Comparison of ENCODE assay signal across 13 mouse cellular contexts in genomic region chr11:55136770-55137547, GRCm38 (mm10). TPM values are rescaled to one million over a fixed set of nuclear protein-coding genes. Genes with fewer than 3 reads are reported as not detected.
DNase-seq lines count a peak whose midpoint lies in the region; ATAC-seq and TF ChIP-seq lines count a peak whose summit lies in the region.
"Had no signal": no experiment of that assay in that cellular context is flagged by ENCODE, and none has a peak within 500 bp of the region (broad histone marks: within the 10 kb centered on the region; RNA-seq: fewer than 3 reads in every experiment).

No protein-coding gene starts in this region.

- H3K4me1 ChIP-seq in midbrain, postnatal 0 days (ENCODE audit: insufficient read depth, low read length): no peaks in the 10 kb centered on the region
- peaks cover 5% of the 10 kb centered on the region; the same call in 1 of the 2 replicates for H3K4me1 ChIP-seq in midbrain, embryonic 10.5 days
- H3K4me1 ChIP-seq in hindbrain, embryonic 12.5 days: no peaks in the 10 kb centered on the region
- H3K4me1 ChIP-seq: embryonic facial prominence, embryonic 12.5 days; midbrain, embryonic 13.5 days had no signal

- peak; percentile 9 for DNase-seq in midbrain, postnatal 0 days (ENCODE audit: low spot score)
- no peak for DNase-seq in midbrain, embryonic 10.5 days (ENCODE audit: low spot score)
- DNase-seq in brain, adult 2 months (ENCODE audit: low read depth, low spot score): peak; percentile 37
- peak; percentile 66 for DNase-seq in spleen, adult 12 weeks (ENCODE audit: low spot score)
- DNase-seq in retina, embryonic 14.5 days (ENCODE audit: low spot score): no peak
- DNase-seq in MN1 (ENCODE audit: low spot score): no peak
- DNase-seq: kidney, postnatal 36 days; liver had no signal

- H3K27ac ChIP-seq in midbrain, postnatal 0 days (ENCODE audit: low read depth, low read length): no peak overlapping the region
- H3K27ac ChIP-seq in midbrain, embryonic 10.5 days (replicated peaks): no peak overlapping the region
- no peak overlapping the region for H3K27ac ChIP-seq in hindbrain, embryonic 12.5 days
- H3K27ac ChIP-seq: embryonic facial prominence, embryonic 12.5 days; midbrain, embryonic 13.5 days had no signal

- no peak overlapping the region for H3K4me3 ChIP-seq in midbrain, postnatal 0 days (ENCODE audit: low read depth, low read length)
- no peak overlapping the region for H3K4me3 ChIP-seq in midbrain, embryonic 10.5 days
- no peak overlapping the region for H3K4me3 ChIP-seq in hindbrain, embryonic 12.5 days
- H3K4me3 ChIP-seq: embryonic facial prominence, embryonic 12.5 days; midbrain, embryonic 13.5 days had no signal

- H3K9ac ChIP-seq in midbrain, postnatal 0 days (replicated peaks; ENCODE audit: low read length, poor library complexity, severe bottlenecking): no peak overlapping the region
- H3K9ac ChIP-seq in hindbrain, embryonic 12.5 days: no peak overlapping the region
- H3K9ac ChIP-seq: embryonic facial prominence, embryonic 12.5 days; midbrain, embryonic 13.5 days had no signal

- no peak for TF ChIP-seq CTCF in midbrain, postnatal 0 days (IDR thresholded peaks at IDR 0.05)

- H3K27me3 ChIP-seq in midbrain, postnatal 0 days (ENCODE audit: insufficient read depth, low read length): no peaks in the 10 kb centered on the region
- no peaks in the 10 kb centered on the region for H3K27me3 ChIP-seq in midbrain, embryonic 10.5 days (ENCODE audit: low read depth, poor library complexity, severe bottlenecking)
- no peaks in the 10 kb centered on the region for H3K27me3 ChIP-seq in hindbrain, embryonic 12.5 days
- H3K27me3 ChIP-seq: embryonic facial prominence, embryonic 12.5 days; midbrain, embryonic 13.5 days had no signal

- H3K36me3 ChIP-seq in midbrain, postnatal 0 days (ENCODE audit: insufficient read depth, low read length): no peaks in the 10 kb centered on the region
- H3K36me3 ChIP-seq in midbrain, embryonic 10.5 days: no peaks in the 10 kb centered on the region
- H3K36me3 ChIP-seq in hindbrain, embryonic 12.5 days: no peaks in the 10 kb centered on the region
- H3K36me3 ChIP-seq: embryonic facial prominence, embryonic 12.5 days; midbrain, embryonic 13.5 days had no signal

- no peaks in the 10 kb centered on the region for H3K9me3 ChIP-seq in midbrain, postnatal 0 days (ENCODE audit: low read length)
- H3K9me3 ChIP-seq in midbrain, embryonic 10.5 days (replicated peaks): no peaks in the 10 kb centered on the region
- no peaks in the 10 kb centered on the region for H3K9me3 ChIP-seq in hindbrain, embryonic 12.5 days (replicated peaks)
- H3K9me3 ChIP-seq: embryonic facial prominence, embryonic 12.5 days; midbrain, embryonic 13.5 days had no signal

- no peak for ATAC-seq in midbrain, postnatal 0 days (ENCODE audit: low FRiP score)
- no peak for ATAC-seq in hindbrain, embryonic 12.5 days (ENCODE audit: low FRiP score)
- ATAC-seq: midbrain, embryonic 13.5 days had no signal

- WGBS in midbrain, postnatal 0 days: 83% methylated on average over 15 of the region's 15 CpGs
- WGBS in midbrain, embryonic 10.5 days: 86% methylated on average over 15 of the region's 15 CpGs
- WGBS in hindbrain, embryonic 12.5 days: 82% methylated on average over 15 of the region's 15 CpGs

- H3K4me2 ChIP-seq in midbrain, postnatal 0 days (ENCODE audit: low read depth, low read length, poor library complexity, severe bottlenecking): no peak overlapping the region
- H3K4me2 ChIP-seq in hindbrain, embryonic 12.5 days (replicated peaks): no peak overlapping the region
- H3K4me2 ChIP-seq: embryonic facial prominence, embryonic 12.5 days; midbrain, embryonic 13.5 days had no signal

RNA-seq across cellular contexts. Expression of gene Slc36a3, which starts 14.5 kb away (rescaled TPM):
- total RNA-seq in midbrain, postnatal 0 days (2014; rRNA removed): not detected in 2 replicates
- not detected in 2 replicates for polyA plus RNA-seq in midbrain, postnatal 0 days (2015; fragmentation: Nextera tagmentation; extraction: Ambion mirVana)
- polyA plus RNA-seq in midbrain, embryonic 10.5 days (2016; fragmentation: Nextera tagmentation; extraction: Ambion mirVana): not detected in 2 replicates
- not detected in 2 replicates for polyA plus RNA-seq in hindbrain, embryonic 12.5 days (2016; fragmentation: Nextera tagmentation; extraction: Ambion mirVana)
- total RNA-seq: gastrocnemius, adult 18-20 months had no signal
- polyA plus RNA-seq: embryonic facial prominence, embryonic 12.5 days; heart, postnatal 0 days; midbrain, embryonic 13.5 days had no signal

RNA-seq across cellular contexts. Expression of gene Gm2a, which starts 39.0 kb away (rescaled TPM):
- 31.5 and 46.4 TPM in 2 replicates for total RNA-seq in midbrain, postnatal 0 days (2014; rRNA removed)
- polyA plus RNA-seq in midbrain, postnatal 0 days (2015; fragmentation: Nextera tagmentation; extraction: Ambion mirVana): 50.0 and 55.7 TPM in 2 replicates
- 9.3 and 11.9 TPM in 2 replicates for polyA plus RNA-seq in midbrain, embryonic 10.5 days (2016; fragmentation: Nextera tagmentation; extraction: Ambion mirVana)
- 15.4 and 15.5 TPM in 2 replicates for polyA plus RNA-seq in hindbrain, embryonic 12.5 days (2016; fragmentation: Nextera tagmentation; extraction: Ambion mirVana)

RNA-seq across cellular contexts. Expression of gene Slc36a2, which starts 47.9 kb away (rescaled TPM):
- total RNA-seq in midbrain, postnatal 0 days (2014; rRNA removed): 0.27 and 0.61 TPM in 2 replicates
- polyA plus RNA-seq in midbrain, postnatal 0 days (2015; fragmentation: Nextera tagmentation; extraction: Ambion mirVana): 0.52 and 0.79 TPM in 2 replicates
- polyA plus RNA-seq in midbrain, embryonic 10.5 days (2016; fragmentation: Nextera tagmentation; extraction: Ambion mirVana): 0.17 and 0.20 TPM in 2 replicates
- 0.40 and 0.52 TPM in 2 replicates for polyA plus RNA-seq in hindbrain, embryonic 12.5 days (2016; fragmentation: Nextera tagmentation; extraction: Ambion mirVana)

RNA-seq across cellular contexts. Expression of gene Ccdc69, which starts 59.0 kb away (rescaled TPM):
- 0.33 and 2.2 TPM in 2 replicates for total RNA-seq in midbrain, postnatal 0 days (2014; rRNA removed)
- 0.39 and 0.52 TPM in 2 replicates for polyA plus RNA-seq in midbrain, postnatal 0 days (2015; fragmentation: Nextera tagmentation; extraction: Ambion mirVana)
- polyA plus RNA-seq in midbrain, embryonic 10.5 days (2016; fragmentation: Nextera tagmentation; extraction: Ambion mirVana): 0.34 and 0.39 TPM in 2 replicates
- 0.49 and 0.60 TPM in 2 replicates for polyA plus RNA-seq in hindbrain, embryonic 12.5 days (2016; fragmentation: Nextera tagmentation; extraction: Ambion mirVana)
- polyA plus RNA-seq: midbrain, embryonic 13.5 days had no signal

Comparison
In these comparisons a context has a peak if more than half of its experiments do, and no peak if none do; other contexts are left out.
1. DNase-seq: peak in midbrain, postnatal 0 days (single experiment), brain, adult 2 months (single experiment) and spleen, adult 12 weeks (single experiment); none in midbrain, embryonic 10.5 days (single experiment), retina, embryonic 14.5 days (single experiment) and MN1 (single experiment).